Mouse (Mus musculus): Measurements from ENCODE around the gene Rilpl1.
"Not testable (repeated sequence)": the region's sequence is repeated elsewhere in the genome, so short reads cannot be mapped to it uniquely, and the experiment has no call there.

Rilpl1 gene

DNA sequence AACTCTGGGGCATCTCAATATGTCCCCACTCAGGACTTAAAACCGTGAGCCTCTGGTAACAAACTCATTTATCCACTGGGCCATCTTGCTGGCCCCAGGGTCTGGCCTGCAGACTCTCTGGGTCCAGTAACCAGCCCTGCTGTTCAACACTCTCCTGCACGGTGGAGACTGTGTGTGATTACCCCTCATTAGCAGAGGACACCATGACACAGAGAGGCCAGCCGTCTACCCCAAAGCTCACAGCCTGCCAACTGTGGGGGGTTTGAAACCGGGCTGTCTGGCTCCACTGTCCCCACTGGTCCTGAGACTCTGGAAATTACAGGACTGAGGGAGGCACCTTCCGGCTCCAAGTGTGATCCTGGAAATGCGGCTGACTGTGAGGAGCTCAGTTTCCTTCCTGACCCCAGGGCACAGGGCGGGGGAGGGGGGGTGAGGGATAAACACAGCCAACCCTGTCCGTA lies 2.0 kb downstream of the Rilpl1 start:
- no peak for DNase-seq

DNA sequence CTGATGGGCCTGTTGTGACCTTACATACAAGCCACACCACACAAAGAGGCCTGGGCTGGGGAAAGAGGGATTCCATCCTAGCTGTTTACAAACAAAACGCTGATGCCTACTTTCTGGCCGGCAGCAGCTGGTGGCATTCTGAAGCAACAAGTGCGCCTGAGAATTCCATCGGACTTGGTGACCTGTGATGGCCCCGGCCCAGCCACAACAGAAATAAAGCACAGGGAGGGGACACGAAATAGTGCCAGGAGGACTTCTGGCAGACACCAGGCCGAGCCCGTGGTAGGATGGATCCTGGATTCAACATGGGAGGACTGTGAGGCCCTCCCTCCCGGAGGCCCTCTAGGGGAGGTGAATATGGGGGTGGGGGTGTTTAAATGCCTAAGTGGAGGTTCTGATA lies 2.4 kb downstream of the Rilpl1 start:
- no peak for DNase-seq

DNA sequence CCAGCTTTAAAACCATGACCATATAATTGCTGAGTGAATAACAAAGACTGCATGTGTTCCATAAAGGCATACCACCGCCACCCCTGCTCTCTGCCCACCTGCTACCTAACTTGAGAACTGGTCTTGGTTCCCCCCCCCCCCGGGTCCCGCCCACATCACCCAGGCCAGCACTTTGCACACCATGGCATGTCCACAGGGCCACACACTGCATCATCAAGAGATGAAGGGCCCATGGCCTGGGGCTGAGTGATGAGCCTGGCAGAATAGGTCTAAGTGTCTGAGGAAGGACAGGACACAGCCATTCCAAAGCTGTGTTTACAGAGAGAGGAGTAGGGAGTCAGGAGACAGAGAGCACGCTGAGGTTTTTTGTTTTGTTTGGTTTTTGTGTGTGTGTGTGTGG lies 2.8 kb downstream of the Rilpl1 start:
- DNase-seq = no peak

DNA sequence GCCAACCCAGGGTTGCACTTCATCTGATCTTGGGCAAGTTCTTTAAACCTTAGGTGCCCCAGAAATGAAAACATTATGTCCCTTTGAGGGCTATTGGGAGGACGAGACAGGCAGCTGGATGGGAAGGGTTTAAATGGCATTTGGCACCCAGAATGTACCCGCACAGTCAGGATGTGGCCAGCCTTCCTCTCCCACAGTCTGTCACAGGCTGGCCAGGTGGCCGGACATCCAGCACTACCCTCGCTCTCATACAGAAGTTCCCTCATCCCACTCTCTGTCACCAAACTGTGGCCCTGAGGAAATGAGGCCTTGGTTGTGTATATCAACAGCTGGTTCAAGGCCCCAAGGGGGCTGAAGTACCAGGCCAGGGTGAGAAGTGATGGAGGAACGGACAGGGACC lies 6.2 kb downstream of the Rilpl1 start:
- no peak for DNase-seq

DNA sequence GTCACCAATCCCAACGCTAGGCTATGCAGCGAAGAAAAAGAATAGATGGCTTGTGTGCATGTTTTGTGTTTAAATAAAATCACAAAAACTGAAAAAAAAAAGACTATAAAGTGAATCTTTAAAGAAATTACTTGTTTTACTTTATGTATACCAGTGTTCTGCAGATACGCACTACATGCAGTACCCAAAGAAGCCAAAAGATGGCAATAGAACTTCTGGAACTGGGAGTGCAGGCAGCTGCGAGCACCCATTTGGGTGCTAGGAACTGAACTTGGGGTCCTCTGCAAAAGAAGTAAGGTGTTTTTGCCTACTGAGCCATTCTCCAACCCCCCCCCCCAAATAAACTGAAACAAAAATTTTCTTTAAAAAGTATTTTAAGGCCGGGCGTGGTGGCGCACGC lies 8.2 kb downstream of the Rilpl1 start:
- DNase-seq = no peak

DNA sequence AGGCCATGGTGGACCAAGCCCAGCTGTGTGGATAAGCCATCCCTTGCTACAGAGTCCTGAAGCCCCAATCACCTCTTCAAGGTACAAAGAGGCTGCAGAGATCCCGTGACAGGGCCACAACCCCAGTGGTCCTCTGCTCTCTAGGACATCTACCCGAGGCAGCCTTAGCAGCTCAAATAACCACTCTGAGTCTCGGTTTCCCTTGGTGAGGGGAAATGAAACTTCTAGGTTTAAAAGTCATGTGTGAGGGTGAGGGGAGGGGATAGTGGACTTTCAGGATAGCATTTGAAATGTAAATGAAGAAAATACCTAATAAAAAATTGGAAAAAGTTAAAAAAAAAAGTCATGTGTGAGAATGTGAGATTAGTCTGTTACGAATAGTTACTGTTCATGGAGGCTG lies 9.6 kb downstream of the Rilpl1 start:
- no peak for DNase-seq

DNA sequence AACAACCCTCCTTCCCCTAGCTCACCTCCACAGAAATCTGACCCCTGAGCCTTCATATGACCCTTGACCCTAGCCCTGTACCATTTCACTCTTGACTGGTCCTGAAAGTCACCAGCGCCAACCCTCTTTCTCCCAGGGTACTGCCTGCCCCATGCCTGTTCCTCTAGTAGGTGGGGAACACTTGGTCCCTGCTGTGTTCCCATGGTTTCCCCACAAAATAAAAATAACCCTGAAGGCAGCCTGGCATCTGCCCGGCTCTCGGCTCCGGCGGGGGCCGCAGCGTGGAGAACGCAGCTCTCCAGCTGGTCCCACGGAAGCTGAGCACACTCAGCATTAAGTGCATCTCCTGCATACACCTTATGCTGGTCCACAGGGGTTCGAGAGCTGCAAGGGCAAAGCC lies 12.5 kb downstream of the Rilpl1 start:
- DNase-seq = no peak

DNA sequence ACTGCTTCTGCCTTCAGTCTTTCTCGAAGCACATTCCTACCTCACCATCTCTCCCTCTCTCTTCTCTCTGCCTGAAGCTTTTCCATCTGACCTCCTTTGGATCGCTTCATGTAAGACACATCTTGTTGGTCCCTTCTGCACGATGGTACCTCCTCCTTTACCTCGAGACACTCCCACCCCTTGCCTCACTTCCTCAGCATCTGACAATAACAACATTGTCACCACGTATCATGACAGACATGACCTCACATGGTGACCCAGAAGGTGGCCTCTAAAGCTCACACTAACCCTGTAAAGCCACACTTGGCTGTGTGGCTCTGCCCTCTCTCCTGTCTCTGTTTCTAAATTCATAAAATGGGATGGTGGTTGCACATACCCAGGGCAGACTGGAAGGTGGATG lies 15.4 kb downstream of the Rilpl1 start:
- no peak for DNase-seq

DNA sequence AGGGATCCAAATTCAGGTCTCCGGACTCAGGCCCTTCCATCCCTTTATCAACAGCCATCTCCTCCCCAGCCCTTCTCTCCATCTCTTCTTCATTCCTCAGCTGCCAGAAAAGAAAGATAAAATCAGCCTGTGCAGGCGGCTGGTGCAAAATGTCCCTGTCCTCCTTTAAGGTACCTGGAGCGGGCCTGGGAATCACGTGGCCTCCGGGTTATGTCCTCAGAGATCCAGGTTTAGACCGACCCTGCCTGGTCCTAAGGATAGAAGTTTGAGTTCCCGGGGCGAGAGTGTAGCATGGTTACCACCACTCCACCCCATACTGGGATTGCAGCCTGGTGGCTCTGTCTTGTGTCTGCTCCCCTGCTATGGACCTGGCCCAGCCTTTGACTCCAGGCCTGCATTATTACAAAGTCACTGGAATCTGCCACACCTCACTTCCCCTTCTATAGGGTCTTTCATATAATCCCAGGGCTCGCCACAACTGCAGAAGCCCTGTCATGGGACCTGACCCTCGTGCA lies 20.6 kb downstream of the Rilpl1 start:
- no peak for DNase-seq

DNA sequence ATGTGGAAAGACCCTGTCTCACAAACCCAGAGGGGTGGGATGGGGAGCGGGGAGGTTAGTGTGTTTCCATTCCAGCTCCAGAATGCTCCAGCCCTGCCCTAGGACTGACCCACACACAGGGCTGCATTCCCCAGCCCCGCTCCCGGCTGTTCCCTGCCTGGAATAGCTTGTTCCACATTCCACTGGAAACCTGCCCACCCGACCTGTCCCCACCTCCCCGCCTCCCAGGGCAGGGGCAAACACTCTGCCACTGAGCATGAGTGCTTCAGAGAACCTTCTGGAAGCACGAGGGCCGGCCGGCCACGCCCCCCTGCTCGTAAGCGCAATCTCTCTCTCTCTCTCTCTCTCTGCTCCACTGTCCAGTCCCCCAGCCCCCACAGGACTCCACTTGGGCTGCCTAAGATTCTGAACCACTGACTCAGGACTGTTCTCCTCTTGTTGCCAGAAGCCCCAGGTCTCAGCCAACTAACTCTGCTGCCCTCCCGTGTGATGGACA lies 21.4 kb downstream of the Rilpl1 start:
- no peak for DNase-seq

DNA sequence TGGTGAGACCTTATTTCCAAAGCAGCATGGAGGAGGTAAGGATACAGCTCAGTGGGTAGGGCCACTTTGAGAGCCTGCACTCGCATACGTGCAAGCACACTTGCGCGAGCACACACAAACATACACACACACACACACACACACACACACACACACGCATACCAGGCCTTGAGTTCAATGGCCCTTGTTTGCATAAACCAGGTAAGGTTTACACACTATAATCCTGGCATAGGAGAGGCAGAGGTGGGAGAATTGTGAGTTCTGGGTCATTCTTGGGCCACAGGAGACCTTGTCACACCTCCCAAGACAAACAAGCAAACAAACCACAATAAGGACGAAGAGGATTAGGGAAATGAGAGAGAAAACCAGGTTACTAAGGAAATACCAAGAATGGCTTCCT lies 22.0 kb downstream of the Rilpl1 start:
- no peak for DNase-seq

DNA sequence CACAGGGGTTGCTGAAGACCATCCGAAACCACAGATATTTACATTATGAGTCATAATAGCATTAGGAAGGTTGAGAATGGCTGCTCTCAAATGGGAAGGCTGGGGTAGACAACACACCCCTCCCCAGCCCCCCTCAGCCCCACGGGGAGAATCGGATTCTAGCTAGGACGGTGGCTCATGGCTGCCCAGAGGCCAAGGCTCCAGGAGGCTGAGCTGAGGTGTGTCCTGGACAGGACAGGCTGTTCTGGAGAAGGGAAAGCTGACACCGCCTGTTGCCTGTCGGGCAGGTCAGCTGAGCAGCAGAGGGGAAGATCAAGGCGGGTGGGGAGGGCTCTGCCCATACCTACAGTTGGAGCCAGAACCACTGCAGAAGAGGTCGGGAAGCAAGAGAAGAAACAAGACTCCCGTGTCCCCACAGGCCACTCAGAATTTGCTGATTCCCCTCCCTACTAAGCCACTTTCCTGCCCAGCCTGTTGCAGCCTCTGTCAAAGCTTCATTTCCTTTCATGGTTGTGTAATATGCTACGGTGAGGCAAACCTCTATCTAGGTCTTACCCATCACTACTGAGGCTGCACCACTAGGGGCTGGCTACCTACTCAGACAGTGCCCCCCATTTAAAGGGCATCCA lies 24.3 kb downstream of the Rilpl1 start:
- no peak for DNase-seq

DNA sequence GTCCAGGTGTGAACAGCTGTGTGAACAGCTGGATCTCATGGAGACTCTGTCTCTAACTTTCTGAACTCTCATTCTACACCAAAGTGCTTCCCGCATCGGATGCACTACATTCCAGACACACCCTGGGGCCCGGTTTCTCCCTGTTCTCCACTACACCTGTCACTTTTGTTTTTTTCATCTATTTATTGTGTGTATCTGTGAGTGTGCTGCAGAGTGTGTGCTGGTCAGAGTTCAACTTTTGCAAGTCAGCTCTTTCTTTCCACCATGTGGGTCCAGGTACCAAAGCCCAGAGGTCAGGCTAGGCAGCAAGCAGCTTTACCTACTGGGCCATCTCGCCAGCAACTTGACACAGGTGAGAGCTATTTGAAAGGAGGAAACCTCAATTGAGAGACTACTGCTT lies 26.0 kb downstream of the Rilpl1 start:
- no peak for DNase-seq

DNA sequence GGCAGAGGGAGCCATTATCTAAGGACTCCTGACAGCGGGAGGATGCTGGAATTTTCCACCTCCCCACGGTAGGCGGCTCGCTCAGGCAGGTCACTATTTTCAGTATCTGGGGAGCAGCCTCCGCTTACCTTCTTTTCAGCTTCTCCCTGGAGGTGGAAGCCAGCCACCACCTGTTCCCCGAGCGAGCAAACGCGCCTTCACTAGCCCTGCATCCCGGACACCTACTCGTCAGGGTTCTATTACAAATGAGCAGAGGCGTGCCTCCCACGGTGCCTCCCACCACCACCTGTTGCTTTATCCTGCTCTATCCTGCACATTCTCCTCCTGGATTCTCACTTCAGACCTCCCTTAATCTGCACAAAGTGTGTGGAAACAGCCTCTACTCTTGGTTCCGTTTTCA lies 27.4 kb downstream of the Rilpl1 start:
- no peak for DNase-seq

DNA sequence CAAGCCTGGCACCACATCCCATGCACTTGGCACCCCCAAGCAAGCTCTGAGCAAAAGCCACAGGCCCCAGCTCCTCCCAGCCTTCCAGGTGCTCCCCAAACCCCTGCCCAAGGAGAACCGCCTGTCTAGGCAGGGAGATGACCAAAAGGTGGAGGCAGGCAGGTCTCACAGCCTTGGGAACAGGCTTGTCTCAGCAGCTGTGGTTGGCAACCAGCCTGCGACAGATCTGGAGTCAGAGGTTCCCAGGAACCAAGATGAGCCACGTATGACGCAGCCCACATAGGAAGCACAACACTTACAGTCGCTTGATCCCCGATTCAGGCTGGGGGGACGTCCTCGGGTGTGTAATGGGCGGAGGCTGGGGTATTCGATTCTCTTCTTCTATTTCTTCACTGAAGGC lies 29.6 kb downstream of the Rilpl1 start:
- no peak for DNase-seq

DNA sequence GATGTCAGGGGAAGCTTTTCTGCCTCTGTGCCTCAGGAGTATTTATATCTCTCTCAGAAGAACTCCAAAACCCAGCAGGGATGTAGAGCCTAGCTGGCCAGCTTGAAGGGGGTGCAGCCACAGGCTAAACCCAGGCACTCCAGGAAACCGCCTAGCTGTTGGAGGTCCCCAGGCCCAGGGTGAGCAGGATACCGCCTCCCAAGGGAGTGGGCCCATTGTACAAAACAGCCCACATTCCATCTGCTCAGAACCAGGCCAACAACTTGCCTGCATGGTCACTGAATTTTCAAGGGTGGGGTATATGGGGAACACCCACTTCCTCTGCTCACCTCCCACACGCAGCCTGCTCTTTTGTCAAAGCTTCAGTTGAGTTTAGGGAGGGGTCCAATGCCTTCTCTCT lies 30.6 kb downstream of the Rilpl1 start:
- no peak for DNase-seq

DNA sequence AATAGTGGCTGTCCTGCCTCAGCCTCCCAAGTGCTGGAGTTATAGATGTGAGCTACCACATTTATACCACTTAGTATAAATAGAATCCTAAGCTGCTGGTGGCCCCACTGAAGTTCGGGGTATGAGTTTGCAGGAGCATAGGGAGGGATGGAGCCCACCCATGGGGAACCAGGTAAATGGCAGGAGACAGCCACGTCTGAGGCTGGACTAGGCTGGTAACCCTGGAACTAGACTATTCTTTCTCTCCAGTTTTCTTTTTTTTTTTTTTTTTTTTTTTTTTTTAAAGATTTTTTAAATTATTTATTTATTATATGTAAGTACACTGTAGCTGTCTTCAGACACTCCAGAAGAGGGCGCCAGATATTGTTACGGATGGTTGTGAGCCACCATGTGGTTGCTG lies 31.2 kb downstream of the Rilpl1 start:
- DNase-seq = not testable (repeated sequence)

DNA sequence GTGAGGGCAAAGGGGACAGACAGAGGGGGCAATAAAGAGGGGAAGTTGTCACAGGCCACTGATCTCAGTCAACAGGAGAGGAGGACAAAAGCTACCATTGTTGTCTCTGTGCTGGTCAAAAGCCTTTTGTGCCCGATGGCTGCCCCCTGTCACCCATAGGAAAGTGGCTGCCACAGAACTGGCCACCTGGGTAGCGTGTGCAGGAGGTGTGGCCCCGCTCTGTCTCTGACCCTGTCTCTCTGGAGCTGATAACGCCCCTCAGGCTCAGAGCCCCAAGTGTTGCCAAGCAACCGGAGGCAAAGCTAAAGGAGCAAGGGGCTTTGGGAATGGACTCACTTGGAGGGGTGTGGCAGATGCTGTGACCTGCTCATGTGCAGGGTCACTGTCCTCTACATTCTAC lies 32.2 kb downstream of the Rilpl1 start:
- no peak for DNase-seq

DNA sequence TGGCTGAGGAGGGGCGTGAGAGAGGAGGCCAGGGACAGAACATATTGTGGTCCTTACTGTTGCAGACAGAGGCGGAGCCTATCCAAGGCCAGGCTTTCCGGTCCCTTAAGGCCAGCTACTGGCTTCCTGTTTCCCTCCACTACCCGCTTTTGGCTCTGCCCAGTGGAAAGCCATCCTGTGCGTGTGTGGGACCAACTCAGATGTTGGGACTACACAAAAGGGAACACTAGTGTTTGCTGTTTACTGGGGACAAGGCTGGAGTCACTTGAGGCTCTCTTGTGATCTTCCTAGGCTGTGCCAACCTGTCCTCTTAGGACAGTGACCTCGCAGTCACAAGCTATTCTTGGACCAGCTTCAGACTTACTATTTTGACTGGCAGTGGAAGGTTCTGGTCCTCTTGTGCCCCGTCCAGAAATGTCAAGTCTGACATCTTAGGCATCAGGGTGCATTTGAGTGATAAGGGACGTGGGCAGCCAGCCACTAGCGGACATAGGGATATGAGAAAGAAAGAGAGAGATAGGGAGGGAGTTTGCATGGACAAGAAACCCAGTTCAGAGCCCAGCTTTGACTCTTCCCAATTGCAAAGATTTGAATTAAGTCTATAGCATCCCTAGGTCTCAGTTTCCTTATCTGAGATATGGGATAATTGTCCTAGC lies 32.8 kb downstream of the Rilpl1 start:
- DNase-seq = no peak

DNA sequence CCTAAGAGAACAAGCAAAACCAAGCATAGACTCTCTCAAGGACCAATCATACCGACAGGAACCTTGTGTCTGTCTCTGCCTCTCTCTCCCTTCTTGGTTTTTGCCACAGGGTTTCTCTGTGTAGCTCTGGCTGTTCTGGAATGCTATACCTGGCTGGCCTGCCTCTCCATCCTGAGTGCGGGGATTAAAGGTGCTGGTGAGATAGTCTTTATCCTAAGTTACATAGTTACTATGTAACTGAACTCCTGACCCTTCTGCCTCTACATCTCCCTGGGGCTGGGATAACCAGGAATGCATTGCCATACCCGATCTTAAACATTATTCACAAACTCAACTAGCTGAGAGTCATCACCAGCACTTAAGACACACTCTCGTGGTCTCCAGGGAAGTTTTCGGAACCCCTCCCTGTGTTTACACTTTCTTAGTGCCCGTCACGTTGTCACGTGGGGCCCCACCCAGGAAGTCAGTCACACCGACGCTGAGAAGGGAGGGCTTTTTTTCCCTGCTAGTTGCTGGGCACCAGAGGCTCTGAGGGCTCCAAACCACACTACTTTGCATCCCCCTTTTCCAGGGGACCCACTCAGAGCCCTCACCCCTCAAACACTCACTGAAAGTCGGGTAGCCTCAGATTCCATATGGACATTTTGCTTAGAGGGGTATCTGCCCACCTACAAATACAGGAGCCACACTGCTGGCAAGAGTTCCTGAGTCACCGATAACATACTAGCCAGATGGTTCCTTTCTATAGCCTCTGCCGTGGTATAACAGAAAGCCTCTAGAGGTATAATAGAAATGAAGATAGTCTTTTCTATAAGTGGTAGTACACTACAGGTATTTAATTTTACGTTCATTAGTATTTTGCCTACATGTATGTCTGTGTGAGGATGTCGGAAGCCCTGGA lies 34.3 kb downstream of the Rilpl1 start:
- peak; percentile 35 to 51 for DNase-seq

DNA sequence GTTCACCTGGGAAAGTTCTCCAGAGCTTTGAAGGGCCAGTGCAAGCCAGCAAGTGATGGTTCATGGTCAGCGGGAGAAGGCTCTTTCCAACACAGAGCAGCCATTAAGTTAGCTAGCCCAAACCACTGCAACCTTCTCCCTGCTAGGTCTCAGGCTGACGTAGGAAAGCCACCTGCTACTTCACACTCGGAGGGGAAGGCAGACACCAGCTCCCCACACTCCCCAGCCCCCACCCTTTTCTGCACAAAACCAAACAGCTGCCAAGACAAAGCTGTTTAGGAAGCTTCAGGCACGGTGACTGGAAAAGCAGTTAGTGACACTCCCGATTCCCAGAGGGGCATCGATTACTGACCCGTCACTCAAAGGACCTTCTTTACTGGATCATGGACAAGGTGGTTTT lies 35.6 kb downstream of the Rilpl1 start:
- DNase-seq = peak; percentile 46 to 64

DNA sequence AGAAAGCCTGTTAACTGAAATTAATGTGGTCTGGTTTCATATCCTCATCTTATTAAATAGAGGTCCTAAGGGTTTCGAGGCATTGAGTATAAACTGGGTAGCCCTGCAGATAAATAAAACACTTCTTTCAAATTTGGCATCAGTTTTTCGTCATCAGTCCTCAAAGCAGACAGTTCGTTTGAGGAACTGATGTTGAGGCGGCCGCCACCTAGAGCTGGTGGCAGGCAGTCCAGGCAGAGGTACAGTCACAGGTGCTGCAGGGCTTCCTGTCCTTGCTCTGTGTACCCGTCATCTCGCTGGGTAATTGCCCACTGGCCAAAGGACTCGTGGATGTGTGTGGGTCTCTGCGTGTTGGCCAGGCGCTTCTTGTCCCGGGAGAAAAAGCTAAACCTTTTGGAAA lies 37.7 kb downstream of the Rilpl1 start:
- DNase-seq = no peak

DNA sequence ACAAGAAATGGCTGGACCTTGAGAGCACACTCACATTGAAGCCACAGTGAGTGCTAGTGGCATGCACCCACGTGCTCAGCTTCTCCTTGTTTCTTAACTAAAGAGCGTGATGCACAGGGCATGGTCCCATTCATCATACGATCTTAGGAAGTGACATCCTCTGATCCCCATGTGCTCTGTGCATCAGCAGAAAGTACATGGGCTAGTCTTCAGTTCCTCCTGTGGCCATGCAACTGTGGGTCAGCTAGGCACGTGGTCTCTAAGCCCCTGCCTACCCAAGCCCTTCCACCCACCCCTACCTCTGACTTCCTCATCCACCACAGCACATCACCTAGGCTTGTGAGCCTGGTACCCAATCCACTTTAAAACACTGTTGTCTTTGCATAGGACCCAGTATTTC lies 38.6 kb downstream of the Rilpl1 start:
- DNase-seq = no peak

DNA sequence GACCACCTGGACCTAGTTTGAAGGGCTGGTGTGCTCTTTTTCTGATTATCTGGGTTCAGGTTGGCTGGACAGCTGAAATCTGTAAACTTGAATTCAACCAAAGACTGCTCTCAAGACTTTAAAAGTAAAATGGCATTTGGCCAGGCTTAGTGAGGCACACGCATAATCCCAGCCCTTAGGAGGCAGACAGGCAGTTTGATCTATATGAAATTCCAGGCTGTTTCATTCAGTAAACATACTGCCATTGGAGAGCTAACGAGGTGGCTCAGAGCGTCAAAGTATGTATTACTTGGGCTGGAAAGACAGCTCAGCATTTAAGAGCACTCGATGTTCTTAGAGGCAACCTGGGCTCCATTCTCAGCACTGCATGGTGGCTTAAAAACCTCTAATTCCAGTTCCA lies 39.5 kb downstream of the Rilpl1 start:
- DNase-seq = no peak

All from thymus, postnatal 36 days (tissue).